Mouse (Mus musculus) CH12F3 (cell line): ENCODE results near the gene Rora.

Experiments used
- in situ Hi-C: fragments of 300-500 bp; cut with MboI; formaldehyde crosslinking; loops from 2 replicates; pipeline ENCODE4 v1.14.3; 2020; ENCODE audit warnings: low sequenced_read_pairs

Gene Rora

DNA sequence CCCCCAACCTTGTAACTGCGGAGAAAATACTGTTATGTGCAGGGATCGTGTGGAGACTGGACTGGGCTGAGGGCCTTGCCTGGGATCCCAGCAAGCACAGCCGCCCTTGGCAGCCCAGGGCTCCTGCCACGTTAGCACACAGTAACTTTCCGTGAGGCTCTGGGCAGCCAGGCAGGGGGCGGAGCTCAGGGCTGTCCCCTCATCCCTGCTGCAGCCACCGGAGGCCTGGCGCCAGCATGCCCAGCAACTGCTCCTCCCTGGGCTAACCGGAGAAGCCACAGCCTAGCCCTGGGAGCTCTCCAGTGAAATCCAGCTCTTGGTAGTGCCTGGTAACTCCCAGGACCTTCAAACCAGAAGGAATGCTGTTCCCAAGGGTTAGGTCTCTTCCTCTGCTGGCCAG, 605.8 kb downstream of the Rora start:
- in situ Hi-C loops: no loop called here

DNA sequence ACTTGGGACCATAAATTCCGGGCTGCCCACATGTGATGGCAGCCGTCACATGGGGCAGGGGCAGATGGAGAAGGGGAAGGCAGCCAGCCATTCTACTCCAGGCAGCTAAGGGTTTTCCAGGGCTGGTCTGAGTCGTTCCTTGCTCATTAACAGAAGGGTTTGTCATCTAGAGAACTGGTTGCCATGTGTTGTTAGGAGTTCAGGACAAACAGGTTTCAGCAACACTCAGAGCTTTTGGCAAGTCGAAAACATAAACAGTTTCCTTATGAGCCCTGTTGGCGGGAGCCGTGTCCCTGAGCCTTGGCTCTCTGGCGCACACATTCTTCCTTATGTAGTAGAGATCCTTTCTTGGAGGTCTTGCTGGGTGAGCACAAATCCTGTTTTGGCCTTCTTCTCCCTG, 611.6 kb downstream of the Rora start:
- in situ Hi-C loops: no loop called here

GRCm38 (mm10) chr9:69270374-69270773, 616.8 kb downstream of the Rora start:
- in situ Hi-C loops: no loop called here

DNA sequence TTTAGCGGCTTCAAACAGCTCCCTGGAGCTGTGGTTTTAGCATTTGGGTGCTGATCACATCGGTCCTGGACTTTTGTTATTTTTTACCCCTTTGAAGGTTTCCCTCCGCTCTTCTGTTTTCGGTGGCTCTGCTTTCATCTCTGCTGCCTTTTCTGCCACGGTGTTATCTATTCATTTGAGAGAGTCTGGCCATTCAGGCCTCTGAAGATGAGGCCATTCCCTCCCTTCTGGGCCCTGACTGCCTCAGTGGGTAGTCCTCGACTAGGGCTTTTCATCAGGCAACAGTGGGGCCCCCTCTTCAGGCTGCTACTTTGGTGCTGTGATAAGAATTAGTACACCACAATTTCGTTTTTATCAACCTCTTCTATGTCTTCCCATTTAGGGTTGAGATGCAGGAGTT, 617.3 kb downstream of the Rora start:
- in situ Hi-C loops: no loop called here

GRCm38 (mm10) chr9:69272884-69273283, 619.3 kb downstream of the Rora start:
- in situ Hi-C loops: no loop called here

GRCm38 (mm10) chr9:69274766-69275485, 621.3 kb downstream of the Rora start:
- in situ Hi-C loops: no loop called here

DNA sequence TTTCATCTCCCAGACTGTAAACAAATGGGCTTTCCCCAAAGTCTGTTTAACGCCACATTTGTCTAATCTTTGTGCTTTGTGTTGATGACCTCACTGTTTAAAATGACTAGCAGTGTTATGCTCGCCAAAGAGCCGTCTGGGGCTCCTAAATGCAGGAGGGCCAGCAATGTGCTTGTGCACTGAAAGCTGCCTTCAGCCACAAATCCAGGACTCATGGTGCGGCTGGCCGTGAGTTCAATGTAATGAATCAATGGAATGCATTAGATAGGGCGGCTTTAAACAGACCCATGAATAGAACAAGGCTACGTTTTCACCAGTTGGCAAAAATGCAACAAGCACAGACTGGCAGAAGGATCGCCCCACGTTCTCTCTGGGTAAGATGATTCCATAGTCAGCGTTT, 623.7 kb downstream of the Rora start:
- in situ Hi-C loops: no loop called here

- in situ Hi-C loops: no loop called here
Measured at GRCm38 (mm10) chr9:69285011-69285410, 631.4 kb downstream of the Rora start.

DNA sequence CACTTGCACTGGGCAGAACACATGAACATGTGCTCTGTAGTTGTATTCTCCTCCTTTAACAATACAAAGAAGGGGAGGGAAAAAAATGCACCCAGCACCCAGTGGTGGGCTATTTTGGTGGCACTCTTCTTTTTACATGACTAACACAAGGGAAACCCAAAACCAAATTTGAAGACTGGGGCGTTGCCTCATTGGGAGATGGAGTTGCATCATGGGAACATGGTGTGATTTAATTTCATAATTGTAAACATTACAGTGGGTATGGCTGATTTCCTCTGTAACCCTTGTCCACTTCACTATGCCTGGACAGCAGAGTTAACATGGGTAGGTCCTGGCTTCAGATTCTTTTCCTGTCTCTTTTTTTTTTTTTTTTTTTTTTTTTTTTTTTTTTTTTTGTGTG, 634.5 kb downstream of the Rora start:
- in situ Hi-C loops: no loop called here

- in situ Hi-C loops: no loop called here
Measured at GRCm38 (mm10) chr9:69288586-69288985, 635.0 kb downstream of the Rora start.

GRCm38 (mm10) chr9:69289056-69290017, 635.8 kb downstream of the Rora start:
- in situ Hi-C loops: no loop called here

DNA sequence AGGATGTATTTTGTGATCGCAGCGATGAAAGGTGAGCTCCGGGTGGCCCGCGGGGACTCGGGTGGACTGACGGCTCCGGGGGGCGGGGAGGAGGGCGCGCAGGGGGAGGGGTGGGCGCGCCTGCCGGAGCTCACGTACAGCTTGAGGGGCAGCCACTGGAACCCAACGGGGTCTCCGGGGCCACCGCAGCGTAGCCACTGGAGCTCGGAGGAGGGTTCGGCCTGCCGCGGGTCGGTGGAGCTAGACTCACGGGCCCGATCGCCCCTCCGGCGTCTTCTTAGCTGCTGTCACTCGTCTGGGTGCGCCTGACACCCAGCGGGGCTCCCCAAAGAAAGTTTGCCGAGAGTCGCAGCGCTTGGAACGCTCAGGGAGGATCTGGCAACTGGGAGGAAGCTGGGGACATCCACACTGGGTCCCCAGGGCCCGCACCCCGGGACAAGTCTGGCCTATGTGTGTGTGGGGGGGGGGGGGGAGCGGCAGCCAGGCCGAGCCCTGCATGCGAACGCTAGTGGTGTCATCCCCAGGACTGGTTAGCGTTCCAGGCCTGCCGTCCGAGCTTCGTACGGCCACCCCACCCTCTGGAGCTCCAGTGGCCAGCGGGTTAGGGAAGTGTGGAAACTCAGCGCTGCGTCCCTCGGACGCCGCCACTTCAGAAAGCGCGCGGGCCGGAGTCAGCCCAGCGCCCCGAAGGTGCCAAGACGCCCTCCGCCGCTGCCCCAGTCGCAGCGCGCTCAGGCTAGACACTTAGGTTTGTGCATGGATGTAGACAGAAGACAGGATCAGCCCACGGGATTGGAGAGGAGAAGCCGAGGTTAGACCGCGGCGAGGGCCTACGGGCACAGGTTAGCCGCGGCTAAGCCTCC, 636.7 kb downstream of the Rora start:
- in situ Hi-C loops: no loop called here

DNA sequence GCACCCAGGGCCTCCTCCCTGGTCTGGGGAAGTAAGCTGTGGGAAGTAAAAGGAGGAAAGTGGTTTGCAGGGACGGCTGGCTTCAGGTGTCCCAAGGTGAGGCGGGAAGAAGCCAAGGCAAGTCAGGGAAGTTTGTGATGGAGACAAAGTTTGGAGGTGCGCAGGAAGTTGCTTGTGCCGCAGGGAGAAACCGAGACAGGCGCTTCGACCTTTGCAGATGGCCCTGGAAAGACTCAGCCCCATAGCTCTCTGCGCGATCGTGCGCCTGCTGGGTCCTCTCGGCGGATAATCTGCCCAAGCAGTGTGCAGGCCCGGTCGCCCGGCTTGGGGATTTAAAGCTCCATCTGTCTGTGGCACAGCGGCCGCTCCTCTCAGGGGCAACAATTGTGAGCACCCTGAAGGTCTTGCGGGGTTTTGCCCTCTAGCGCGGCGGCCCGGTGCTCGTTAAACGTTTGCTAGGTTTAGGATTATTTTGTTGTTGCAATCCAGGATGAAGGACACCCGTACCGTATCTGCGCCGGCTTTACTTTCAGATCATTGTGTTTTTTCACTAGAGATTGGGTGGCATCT, 637.4 kb downstream of the Rora start:
- in situ Hi-C loops: no loop called here

DNA sequence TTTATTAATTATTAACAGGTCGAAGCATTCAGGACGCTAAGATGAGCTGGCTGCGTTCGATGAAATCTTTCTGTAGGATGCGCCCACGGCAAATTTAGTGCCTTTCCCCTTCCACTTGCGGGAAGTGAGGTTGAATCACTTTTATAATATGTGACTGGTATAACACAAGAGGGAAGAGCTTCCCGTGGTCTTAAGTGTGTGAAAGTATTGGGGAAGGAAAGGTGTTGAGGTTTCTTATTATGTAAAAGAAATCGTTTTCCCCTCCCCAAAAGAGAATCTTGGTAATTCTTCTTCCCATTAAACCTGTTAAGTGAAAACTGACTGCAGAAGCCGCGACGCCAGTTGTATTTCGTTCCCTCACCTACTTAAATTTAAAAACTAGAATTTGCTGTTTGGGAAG, 637.9 kb downstream of the Rora start:
- in situ Hi-C loops: no loop called here

DNA sequence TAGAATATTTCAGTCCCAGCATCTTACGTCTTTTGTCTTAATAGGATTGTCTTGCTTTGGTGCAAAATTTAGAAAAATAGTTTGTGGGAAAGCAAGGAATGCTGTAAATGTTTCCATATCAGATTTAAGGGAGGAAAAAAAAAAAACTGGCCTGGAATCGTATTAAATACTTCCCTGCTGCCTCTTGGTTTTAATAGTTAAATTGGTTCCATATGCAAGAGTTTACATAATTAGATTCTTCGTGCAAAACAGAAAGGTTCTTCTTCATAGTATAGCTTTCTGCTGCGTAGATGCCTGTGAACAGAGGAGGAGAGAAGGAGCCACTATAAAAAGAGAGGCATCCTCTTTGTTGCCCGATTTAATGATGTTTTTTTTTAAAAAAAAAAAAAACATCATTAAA, 638.8 kb downstream of the Rora start:
- in situ Hi-C loops: no loop called here

DNA sequence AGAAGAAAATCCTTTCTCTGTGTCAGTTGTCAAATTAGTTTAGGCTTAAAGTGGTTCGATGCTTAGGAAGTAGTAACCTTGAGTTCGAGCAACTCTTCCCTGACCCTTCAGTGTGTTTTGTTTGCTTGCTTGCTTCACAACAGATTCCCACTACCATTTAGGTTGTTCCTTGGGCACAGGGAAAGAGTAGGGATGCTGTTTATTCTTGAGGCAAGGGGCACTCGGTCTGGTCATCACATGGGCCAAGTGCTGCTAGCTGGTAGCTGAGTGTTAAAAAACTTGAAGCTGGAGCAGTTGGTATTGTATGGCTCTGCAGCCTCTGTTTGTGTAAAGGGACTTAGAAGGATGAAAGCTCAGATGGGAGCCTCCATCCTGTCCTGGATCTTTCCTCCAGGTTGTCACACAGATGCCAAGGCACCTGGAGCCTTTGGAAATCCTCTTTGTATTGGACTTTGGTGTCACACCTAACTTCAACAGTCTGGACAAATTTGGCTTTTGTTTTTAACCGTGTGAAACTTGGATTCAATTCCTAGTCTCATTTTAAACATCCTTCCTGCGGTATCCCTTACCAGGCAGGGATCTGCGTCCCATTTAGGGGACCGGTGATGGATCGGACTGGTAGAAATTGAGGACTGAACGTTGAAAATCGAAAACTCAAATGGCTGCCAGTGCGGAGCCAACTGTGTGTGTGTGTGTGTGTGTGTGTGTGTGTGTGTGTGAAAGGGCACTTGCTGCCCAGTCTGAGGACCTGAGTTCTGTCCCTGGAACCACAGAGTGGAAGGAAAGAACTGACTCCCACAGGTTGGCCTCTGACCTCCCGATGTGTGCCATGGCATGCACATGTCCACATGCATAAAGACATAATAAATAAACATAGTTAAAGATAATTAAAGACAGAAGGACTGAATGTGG, 639.4 kb downstream of the Rora start:
- in situ Hi-C loops: no loop called here

GRCm38 (mm10) chr9:69293688-69294074, 640.1 kb downstream of the Rora start:
- in situ Hi-C loops: no loop called here

- in situ Hi-C loops: no loop called here
Measured at GRCm38 (mm10) chr9:69294426-69294825, 640.8 kb downstream of the Rora start.

- in situ Hi-C loops: no loop called here
Measured at GRCm38 (mm10) chr9:69294856-69295255, 641.3 kb downstream of the Rora start.

DNA sequence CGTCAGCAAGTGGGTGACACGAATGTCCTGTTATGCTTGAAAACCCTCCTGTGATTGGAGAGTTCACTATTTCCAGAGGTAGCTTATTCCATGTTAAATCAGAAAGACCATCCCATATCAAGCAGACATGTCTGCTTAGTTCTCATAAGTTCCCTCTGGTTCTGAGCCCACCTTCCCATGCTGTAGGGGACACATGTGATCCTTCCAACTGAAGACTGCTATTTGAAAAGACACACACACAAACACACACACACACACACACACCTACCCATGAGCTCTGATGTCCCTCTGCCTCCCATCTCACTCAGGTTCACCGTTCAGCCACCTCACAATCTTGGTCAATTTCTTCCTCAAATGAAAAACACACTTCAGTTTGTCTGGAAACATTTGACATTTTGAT, 642.2 kb downstream of the Rora start:
- in situ Hi-C loops: no loop called here
